Mouse (Mus musculus): ENCODE results near the gene Myh11.

GRCm38 (mm10) chr16:14306451-14306850 lies 15.3 kb upstream of the Myh11 start:
- TF ChIP-seq CTCF (IDR thresholded peaks at IDR 0.05) (no peak), POLR2A (IDR thresholded peaks at IDR 0.05; ENCODE audit: insufficient read depth, low read depth, low read length) (no peak), EP300 (IDR thresholded peaks at IDR 0.05; ENCODE audit: insufficient read depth, low read depth, low read length) (no peak)
